Mouse (Mus musculus) urinary bladder, postnatal 10 days (tissue): ENCODE data around the gene B430306N03Rik.

Experiments
- DNase-seq: peaks from one replicate; pipeline ENCODE4 v3.0.0; 2022; ENCODE audit warnings: low spot score

B430306N03Rik gene

GRCm38 (mm10) chr17:48362966-48363365 is 47.0 kb downstream of the B430306N03Rik start:
- DNase-seq = no peak

- no peak for DNase-seq
Measured at GRCm38 (mm10) chr17:48363421-48363965, 47.6 kb downstream of the B430306N03Rik start.

- no peak for DNase-seq
Measured at GRCm38 (mm10) chr17:48365511-48366155, 49.7 kb downstream of the B430306N03Rik start.

- no peak for DNase-seq
Measured at GRCm38 (mm10) chr17:48366806-48367205, 50.9 kb downstream of the B430306N03Rik start.

- DNase-seq = no peak
Measured at GRCm38 (mm10) chr17:48371621-48372020, 55.7 kb downstream of the B430306N03Rik start.

GRCm38 (mm10) chr17:48372987-48373386 is 57.0 kb downstream of the B430306N03Rik start:
- no peak for DNase-seq

- DNase-seq = no peak
Measured at GRCm38 (mm10) chr17:48376102-48376501, 60.2 kb downstream of the B430306N03Rik start.
